Mouse (Mus musculus): ENCODE results near the gene Upb1.

DNA sequence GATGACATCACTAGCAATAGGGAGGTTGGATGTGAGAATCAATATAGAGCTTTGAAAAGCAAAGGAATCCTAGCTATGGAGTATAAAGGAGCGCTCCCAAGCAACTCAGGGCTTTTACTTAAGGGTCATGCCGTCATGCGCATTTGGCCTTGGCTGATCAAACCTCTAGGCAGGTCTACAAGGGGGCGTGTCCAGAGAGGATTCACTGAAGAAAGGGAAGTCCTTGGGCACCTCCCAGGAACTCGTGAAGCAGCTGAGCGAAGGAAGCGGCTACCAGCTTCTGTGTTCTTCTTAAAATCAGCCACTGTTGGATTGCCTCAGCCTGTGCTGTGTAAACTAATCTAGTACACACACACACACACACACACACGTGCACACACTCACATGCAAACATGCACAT is 72.5 kb downstream of the Upb1 start:
- TF ChIP-seq CTCF (IDR thresholded peaks at IDR 0.05) (no peak), POLR2A (IDR thresholded peaks at IDR 0.05; ENCODE audit: insufficient read depth, low read depth, low read length) (no peak), EP300 (IDR thresholded peaks at IDR 0.05; ENCODE audit: insufficient read depth, low read depth, low read length) (no peak)

Measured in heart, adult 2 months (tissue).